Mouse (Mus musculus): ENCODE measurements around the gene Olfr1318. TPM values are rescaled to one million over a fixed set of nuclear protein-coding genes. Genes with fewer than 3 reads are reported as not detected.

Olfr1318 gene
- total RNA-seq (2014; rRNA removed): not detected in 2 replicates
- 0.05 TPM in 1 of 2 replicates, not detected in the other for polyA plus RNA-seq (2015; fragmentation: Nextera tagmentation; extraction: Ambion mirVana)

DNA sequence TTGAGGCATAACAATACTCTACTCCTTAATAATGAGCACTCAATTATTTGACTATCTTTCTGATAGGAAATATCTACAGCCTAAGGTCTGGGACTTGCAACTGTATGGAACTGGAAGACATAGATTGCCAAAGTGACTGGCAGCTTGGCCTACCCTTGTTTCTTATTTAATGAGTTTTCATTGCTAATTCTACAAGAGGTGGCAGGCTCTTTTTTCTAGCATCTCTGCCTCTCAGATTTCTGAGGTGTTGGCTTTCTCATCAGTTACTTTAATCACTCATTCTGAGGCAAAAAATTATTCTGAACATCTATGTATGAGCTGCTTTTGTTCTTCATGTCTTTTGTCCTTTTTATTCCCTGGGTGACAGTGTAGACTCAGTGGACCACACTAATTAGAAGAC lies at the start of gene Olfr1318:
Gene Olfr1318 (plus strand): TSS at position 301 of the 400 bp plus-strand sequence.
- no peak for ATAC-seq
- Histone ChIP-seq H3K27ac (ENCODE audit: low read depth, low read length) (no peak within 1 kb of the TSS), H3K4me1 (ENCODE audit: insufficient read depth) (no peaks in the 10 kb centered on the region), H3K27me3 (ENCODE audit: insufficient read depth, low read length) (no peaks in the 10 kb centered on the region), H3K9me3 (ENCODE audit: low read length) (no peaks in the 10 kb centered on the region), H3K9ac (no peak within 1 kb of the TSS), H3K4me2 (ENCODE audit: low read depth) (no peak within 1 kb of the TSS), H3K36me3 (ENCODE audit: insufficient read depth) (no peaks in the 10 kb centered on the region), H3K4me3 (ENCODE audit: low read depth, low read length) (no peak within 1 kb of the TSS)
- TF ChIP-seq CTCF (IDR thresholded peaks at IDR 0.05; ENCODE audit: low read depth): no peak
- no peak for DNase-seq

DNA sequence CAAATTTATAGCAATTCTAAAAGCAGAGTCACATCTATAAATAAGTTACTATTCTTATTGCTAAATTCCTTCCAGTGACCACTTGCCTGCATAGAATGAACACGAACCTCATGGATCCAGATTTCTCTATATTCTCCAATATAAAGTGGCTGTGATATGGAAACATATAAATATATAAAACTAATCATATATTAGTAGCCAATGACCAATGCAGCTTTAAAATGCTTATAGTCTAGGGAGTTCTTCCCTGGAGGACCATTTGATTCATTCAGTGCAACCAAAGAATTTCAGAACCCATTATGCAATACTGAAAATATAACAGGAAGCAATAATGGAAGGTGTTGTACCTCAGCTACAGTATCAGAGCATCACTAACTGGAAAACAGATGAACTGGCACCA lies 38.7 kb upstream of the Olfr1318 start, which contains the start of gene Olfr1315-ps1:
Gene Olfr1315-ps1 (minus strand): TSS at position 101 of the 400 bp plus-strand sequence.
- no peaks in the 10 kb centered on the region for H3K4me1 ChIP-seq (ENCODE audit: insufficient read depth)
- 73% methylated on average over 1 of the region's 1 CpGs for WGBS
- no peak for TF ChIP-seq CTCF (IDR thresholded peaks at IDR 0.05; ENCODE audit: low read depth)
- ATAC-seq (no peak), DNase-seq (no peak)
- H3K9ac ChIP-seq: no peak within 1 kb of the TSS
- H3K4me2 ChIP-seq (ENCODE audit: low read depth): no peak within 1 kb of the TSS
- no peak within 1 kb of the TSS for H3K4me3 ChIP-seq (ENCODE audit: low read depth, low read length)
- H3K9me3 ChIP-seq (ENCODE audit: low read length): no peaks in the 10 kb centered on the region
- no peaks in the 10 kb centered on the region for H3K27me3 ChIP-seq (ENCODE audit: insufficient read depth, low read length)
- no peaks in the 10 kb centered on the region for H3K36me3 ChIP-seq (ENCODE audit: insufficient read depth)
- no peak within 1 kb of the TSS for H3K27ac ChIP-seq (ENCODE audit: low read depth, low read length)

DNA sequence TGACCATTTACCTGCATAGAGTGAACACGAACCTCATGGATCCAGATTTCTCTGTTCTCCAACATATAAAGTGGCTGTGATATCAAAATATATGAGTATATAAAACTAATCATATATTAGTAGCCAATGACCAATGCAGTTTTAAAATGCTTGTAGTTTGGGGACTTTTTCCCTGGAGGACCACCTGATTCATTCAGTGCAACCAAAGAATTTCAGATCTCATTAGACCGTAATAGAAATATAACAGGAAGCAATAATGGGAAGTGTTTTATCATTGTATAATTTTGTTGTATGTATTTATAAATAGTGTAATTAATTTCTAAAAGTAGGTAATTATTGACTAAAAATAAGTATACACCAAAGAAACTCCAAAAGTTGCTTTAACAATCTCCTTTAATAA lies 19.1 kb upstream of the Olfr1318 start, which contains the start of gene Olfr1316:
Gene Olfr1316 (minus strand): TSS at position 101 of the 400 bp plus-strand sequence.
- H3K27ac ChIP-seq (ENCODE audit: low read depth, low read length): no peak within 1 kb of the TSS
- 93% methylated on average over 2 of the region's 2 CpGs for WGBS
- no peaks in the 10 kb centered on the region for H3K9me3 ChIP-seq (ENCODE audit: low read length)
- no peaks in the 10 kb centered on the region for H3K36me3 ChIP-seq (ENCODE audit: insufficient read depth)
- H3K27me3 ChIP-seq (ENCODE audit: insufficient read depth, low read length): no peaks in the 10 kb centered on the region
- DNase-seq (no peak), ATAC-seq (no peak)
- no peaks in the 10 kb centered on the region for H3K4me1 ChIP-seq (ENCODE audit: insufficient read depth)
- no peak for TF ChIP-seq CTCF (IDR thresholded peaks at IDR 0.05; ENCODE audit: low read depth)
- no peak within 1 kb of the TSS for H3K9ac ChIP-seq
- H3K4me2 ChIP-seq (ENCODE audit: low read depth): no peak within 1 kb of the TSS
- H3K4me3 ChIP-seq (ENCODE audit: low read depth, low read length): no peak within 1 kb of the TSS

DNA sequence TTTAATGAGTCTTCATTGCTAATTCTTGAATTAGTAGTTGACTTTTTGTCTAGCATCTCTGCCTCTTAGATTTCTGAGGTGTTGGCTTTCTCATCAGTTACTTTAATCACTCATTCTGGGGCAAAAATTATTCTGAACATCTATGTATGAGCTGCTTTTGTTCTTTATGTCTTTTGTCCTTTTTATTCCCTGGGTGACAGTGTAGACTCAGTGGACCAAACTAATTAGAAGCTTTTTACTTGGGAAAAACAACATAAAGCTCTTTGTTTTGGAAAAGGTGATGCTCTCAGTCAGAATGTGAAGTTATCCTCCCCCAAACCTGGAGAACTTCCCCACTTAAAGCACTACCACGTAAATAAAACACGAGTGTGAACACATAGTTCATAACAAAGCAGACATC lies 14.0 kb upstream of the Olfr1318 start, which contains the start of gene Olfr1317:
Gene Olfr1317 (plus strand): TSS at position 301 of the 400 bp plus-strand sequence.
- Histone ChIP-seq H3K4me3 (ENCODE audit: low read depth, low read length) (no peak within 1 kb of the TSS), H3K27ac (ENCODE audit: low read depth, low read length) (no peak within 1 kb of the TSS), H3K4me2 (ENCODE audit: low read depth) (no peak within 1 kb of the TSS), H3K4me1 (ENCODE audit: insufficient read depth) (no peaks in the 10 kb centered on the region), H3K36me3 (ENCODE audit: insufficient read depth) (no peaks in the 10 kb centered on the region), H3K9ac (no peak within 1 kb of the TSS), H3K9me3 (ENCODE audit: low read length) (no peaks in the 10 kb centered on the region), H3K27me3 (ENCODE audit: insufficient read depth, low read length) (no peaks in the 10 kb centered on the region)
- no peak for ATAC-seq
- no peak for DNase-seq
- TF ChIP-seq CTCF (IDR thresholded peaks at IDR 0.05; ENCODE audit: low read depth): no peak
- 76% methylated on average over 2 of the region's 2 CpGs for WGBS

DNA sequence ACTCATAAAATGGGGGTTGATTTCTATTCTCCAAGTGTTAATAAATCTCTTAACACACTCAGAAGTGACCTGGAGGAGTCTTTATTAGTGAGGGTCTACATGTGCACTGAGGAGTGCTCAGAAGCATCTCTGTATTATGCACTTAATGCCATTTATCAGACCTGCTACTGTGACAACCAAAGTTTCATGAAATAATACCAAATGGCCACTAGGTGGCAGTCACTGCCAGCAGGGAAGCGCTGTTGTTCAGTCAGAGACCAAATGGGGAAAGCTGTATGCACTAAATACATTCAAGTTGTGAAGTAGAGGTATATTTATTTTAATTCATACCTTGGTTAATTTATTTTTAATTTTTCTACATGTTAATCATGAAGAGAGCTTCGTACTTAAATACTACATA lies 42.9 kb downstream of the Olfr1318 start:
- no peaks in the 10 kb centered on the region for H3K27me3 ChIP-seq (ENCODE audit: insufficient read depth, low read length)
- H3K4me1 ChIP-seq (ENCODE audit: insufficient read depth): no peaks in the 10 kb centered on the region
- H3K4me3 ChIP-seq (ENCODE audit: low read depth, low read length): no peak overlapping the region
- no peak overlapping the region for H3K4me2 ChIP-seq (ENCODE audit: low read depth)
- H3K27ac ChIP-seq (ENCODE audit: low read depth, low read length): no peak overlapping the region
- no peaks in the 10 kb centered on the region for H3K9me3 ChIP-seq (ENCODE audit: low read length)
- DNase-seq: peak; percentile 80
- 2% methylated on average over 2 of the region's 2 CpGs for WGBS
- TF ChIP-seq CTCF (IDR thresholded peaks at IDR 0.05; ENCODE audit: low read depth): peak; percentile 91
- no peak overlapping the region for H3K9ac ChIP-seq
- peak; percentile 77 for ATAC-seq
- no peaks in the 10 kb centered on the region for H3K36me3 ChIP-seq (ENCODE audit: insufficient read depth)

DNA sequence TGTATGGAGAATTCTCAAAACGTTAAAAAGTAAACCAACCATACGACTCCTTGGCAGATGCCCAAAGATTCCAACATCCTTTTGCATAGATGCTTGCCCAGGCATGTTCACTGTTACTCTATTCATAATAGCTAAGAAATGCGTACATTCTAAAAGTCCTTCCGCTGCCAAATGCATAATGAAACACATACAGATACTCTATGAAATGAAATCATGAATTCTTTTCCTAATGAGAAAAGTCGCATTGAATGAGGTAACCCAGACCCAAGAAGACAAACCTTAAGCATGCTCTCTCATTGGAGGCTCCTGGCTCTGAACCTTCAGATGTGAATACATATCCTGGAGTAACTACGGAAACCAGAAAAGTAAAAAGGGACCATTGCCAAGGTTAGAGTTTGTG lies 49.1 kb downstream of the Olfr1318 start:
- DNase-seq (no peak), ATAC-seq (no peak)
- no peaks in the 10 kb centered on the region; the same call in 1 of the 2 replicates for H3K27me3 ChIP-seq (ENCODE audit: insufficient read depth, low read length)
- no peaks in the 10 kb centered on the region for H3K4me1 ChIP-seq (ENCODE audit: insufficient read depth)
- no peak overlapping the region for H3K4me2 ChIP-seq (ENCODE audit: low read depth)
- WGBS: 39% methylated on average over 6 of the region's 6 CpGs
- no peak overlapping the region for H3K9ac ChIP-seq
- H3K27ac ChIP-seq (ENCODE audit: low read depth, low read length): no peak overlapping the region
- no peak for TF ChIP-seq CTCF (IDR thresholded peaks at IDR 0.05; ENCODE audit: low read depth)
- no peaks in the 10 kb centered on the region for H3K36me3 ChIP-seq (ENCODE audit: insufficient read depth)
- no peaks in the 10 kb centered on the region for H3K9me3 ChIP-seq (ENCODE audit: low read length)
- no peak overlapping the region for H3K4me3 ChIP-seq (ENCODE audit: low read depth, low read length)

Other genes with a start within 250 kb of the Olfr1318 start
- not detected in 2 replicates for gene Olfr1306, start 237.9 kb upstream of the Olfr1318 start, total RNA-seq (2014; rRNA removed)
- not detected in 2 replicates for gene Olfr1306, start 237.9 kb upstream of the Olfr1318 start, polyA plus RNA-seq (2015; fragmentation: Nextera tagmentation; extraction: Ambion mirVana)
- gene Olfr1307, start 204.8 kb upstream of the Olfr1318 start, total RNA-seq (2014; rRNA removed): not detected in 2 replicates
- 0.01 TPM in 1 of 2 replicates, not detected in the other for gene Olfr1307, start 204.8 kb upstream of the Olfr1318 start, polyA plus RNA-seq (2015; fragmentation: Nextera tagmentation; extraction: Ambion mirVana)
- gene Olfr1308, start 189.3 kb upstream of the Olfr1318 start, total RNA-seq (2014; rRNA removed): not detected in 2 replicates
- gene Olfr1308, start 189.3 kb upstream of the Olfr1318 start, polyA plus RNA-seq (2015; fragmentation: Nextera tagmentation; extraction: Ambion mirVana): not detected in 2 replicates
- gene Olfr1309, start 163.9 kb upstream of the Olfr1318 start, total RNA-seq (2014; rRNA removed): not detected in 2 replicates
- gene Olfr1309, start 163.9 kb upstream of the Olfr1318 start, polyA plus RNA-seq (2015; fragmentation: Nextera tagmentation; extraction: Ambion mirVana): not detected in 2 replicates
- not detected in 2 replicates for gene Olfr1310, start 141.5 kb upstream of the Olfr1318 start, total RNA-seq (2014; rRNA removed)
- not detected in 2 replicates for gene Olfr1310, start 141.5 kb upstream of the Olfr1318 start, polyA plus RNA-seq (2015; fragmentation: Nextera tagmentation; extraction: Ambion mirVana)
- gene Olfr1311, start 129.8 kb upstream of the Olfr1318 start, total RNA-seq (2014; rRNA removed): not detected in 2 replicates
- gene Olfr1311, start 129.8 kb upstream of the Olfr1318 start, polyA plus RNA-seq (2015; fragmentation: Nextera tagmentation; extraction: Ambion mirVana): not detected in 2 replicates
- gene Olfr1312, start 104.0 kb upstream of the Olfr1318 start, total RNA-seq (2014; rRNA removed): not detected in 2 replicates
- not detected in 2 replicates for gene Olfr1312, start 104.0 kb upstream of the Olfr1318 start, polyA plus RNA-seq (2015; fragmentation: Nextera tagmentation; extraction: Ambion mirVana)
- gene Olfr1313, start 76.4 kb upstream of the Olfr1318 start, total RNA-seq (2014; rRNA removed): not detected in 2 replicates
- not detected in 2 replicates for gene Olfr1313, start 76.4 kb upstream of the Olfr1318 start, polyA plus RNA-seq (2015; fragmentation: Nextera tagmentation; extraction: Ambion mirVana)
- not detected in 2 replicates for gene Olfr1314, start 57.4 kb upstream of the Olfr1318 start, total RNA-seq (2014; rRNA removed)
- not detected in 2 replicates for gene Olfr1314, start 57.4 kb upstream of the Olfr1318 start, polyA plus RNA-seq (2015; fragmentation: Nextera tagmentation; extraction: Ambion mirVana)
- not detected in 2 replicates for gene Olfr1315-ps1, start 38.8 kb upstream of the Olfr1318 start, total RNA-seq (2014; rRNA removed)
- gene Olfr1315-ps1, start 38.8 kb upstream of the Olfr1318 start, polyA plus RNA-seq (2015; fragmentation: Nextera tagmentation; extraction: Ambion mirVana): not detected in 2 replicates
- not detected in 2 replicates for gene Olfr1316, start 19.2 kb upstream of the Olfr1318 start, total RNA-seq (2014; rRNA removed)
- not detected in 2 replicates for gene Olfr1316, start 19.2 kb upstream of the Olfr1318 start, polyA plus RNA-seq (2015; fragmentation: Nextera tagmentation; extraction: Ambion mirVana)
- gene Olfr1317, start 13.9 kb upstream of the Olfr1318 start, total RNA-seq (2014; rRNA removed): not detected in 2 replicates
- not detected in 2 replicates for gene Olfr1317, start 13.9 kb upstream of the Olfr1318 start, polyA plus RNA-seq (2015; fragmentation: Nextera tagmentation; extraction: Ambion mirVana)
- gene Lpcat4, start 85.3 kb downstream of the Olfr1318 start, total RNA-seq (2014; rRNA removed): 23.9 and 27.6 TPM in 2 replicates
- 12.8 and 17.3 TPM in 2 replicates for gene Lpcat4, start 85.3 kb downstream of the Olfr1318 start, polyA plus RNA-seq (2015; fragmentation: Nextera tagmentation; extraction: Ambion mirVana)
- not detected in 2 replicates for gene Nutm1, start 105.1 kb downstream of the Olfr1318 start, total RNA-seq (2014; rRNA removed)
- gene Nutm1, start 105.1 kb downstream of the Olfr1318 start, polyA plus RNA-seq (2015; fragmentation: Nextera tagmentation; extraction: Ambion mirVana): 0.08 and 0.09 TPM in 2 replicates
- 95.1 and 120 TPM in 2 replicates for gene Nop10, start 107.7 kb downstream of the Olfr1318 start, total RNA-seq (2014; rRNA removed)
- gene Nop10, start 107.7 kb downstream of the Olfr1318 start, polyA plus RNA-seq (2015; fragmentation: Nextera tagmentation; extraction: Ambion mirVana): 160 and 215 TPM in 2 replicates
- 54.4 and 69.3 TPM in 2 replicates for gene Slc12a6, start 111.6 kb downstream of the Olfr1318 start, total RNA-seq (2014; rRNA removed)
- 7.8 and 10.6 TPM in 2 replicates for gene Slc12a6, start 111.6 kb downstream of the Olfr1318 start, polyA plus RNA-seq (2015; fragmentation: Nextera tagmentation; extraction: Ambion mirVana)
- gene Gm21985, start 112.1 kb downstream of the Olfr1318 start, total RNA-seq (2014; rRNA removed): 1.9 and 2.9 TPM in 2 replicates
- gene Gm21985, start 112.1 kb downstream of the Olfr1318 start, polyA plus RNA-seq (2015; fragmentation: Nextera tagmentation; extraction: Ambion mirVana): not detected in 2 replicates
- 92.5 and 96.0 TPM in 2 replicates for gene Emc4, start 213.8 kb downstream of the Olfr1318 start, total RNA-seq (2014; rRNA removed)
- gene Emc4, start 213.8 kb downstream of the Olfr1318 start, polyA plus RNA-seq (2015; fragmentation: Nextera tagmentation; extraction: Ambion mirVana): 216 and 251 TPM in 2 replicates
- 22.2 and 23.9 TPM in 2 replicates for gene Katnbl1, start 225.0 kb downstream of the Olfr1318 start, total RNA-seq (2014; rRNA removed)
- gene Katnbl1, start 225.0 kb downstream of the Olfr1318 start, polyA plus RNA-seq (2015; fragmentation: Nextera tagmentation; extraction: Ambion mirVana): 22.1 and 24.3 TPM in 2 replicates

Data from forebrain, postnatal 0 days (tissue).